Comparison of ENCODE assay signal across 8 mouse cellular contexts in the genomic region with DNA sequence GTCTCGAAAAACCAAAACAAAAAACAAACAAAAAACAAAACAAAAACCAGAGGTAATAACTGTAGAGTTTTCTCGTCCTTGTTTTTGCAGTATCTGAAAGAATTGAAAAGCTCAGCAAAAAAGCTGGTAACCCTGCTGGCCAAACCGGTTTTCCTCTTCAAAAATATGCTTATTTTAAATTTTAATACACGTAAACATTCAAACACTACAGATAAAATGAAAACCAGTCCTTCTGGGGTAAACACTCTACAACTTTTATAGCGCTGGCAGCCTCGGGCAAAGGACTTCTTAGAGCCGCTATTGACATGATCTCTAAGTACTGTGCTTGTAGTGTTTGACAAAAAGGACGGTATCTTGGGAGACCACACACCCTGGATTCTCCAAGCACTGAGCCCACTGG. TPM values are rescaled to one million over a fixed set of nuclear protein-coding genes. Genes with fewer than 3 reads are reported as not detected.
DNase-seq lines count a peak whose midpoint lies in the region; ATAC-seq and TF ChIP-seq lines count a peak whose summit lies in the region.

No protein-coding gene starts in this region.

- H3K9ac ChIP-seq in kidney, embryonic 15.5 days, result 0 out of 2 replicates have a peak overlapping the region, but pooled peaks have one; percentile 10
- H3K9ac ChIP-seq in intestine, embryonic 14.5 days (ENCODE audit: low read length), result peak overlapping the region; percentile 99
- H3K9ac ChIP-seq in midbrain, postnatal 0 days (replicated peaks; ENCODE audit: low read length, poor library complexity, severe bottlenecking), result no peak overlapping the region

- ATAC-seq in kidney, embryonic 15.5 days (replicated peaks; ENCODE audit: low FRiP score), result no peak
- ATAC-seq in intestine, embryonic 14.5 days (replicated peaks; ENCODE audit: low FRiP score, low TSS enrichment, low read depth), result no peak
- ATAC-seq in midbrain, postnatal 0 days (ENCODE audit: low FRiP score), result no peak

- peak overlapping the region; percentile 100 for H3K27ac ChIP-seq in kidney, embryonic 15.5 days
- H3K27ac ChIP-seq in cortical plate, adult 2 months (ENCODE audit: insufficient read depth, low read length), result no peak overlapping the region
- H3K27ac ChIP-seq in intestine, embryonic 14.5 days (ENCODE audit: low read depth), result peak overlapping the region; percentile 100; the same call in 1 of the 2 replicates
- peak overlapping the region; percentile 99 for H3K27ac ChIP-seq in midbrain, postnatal 0 days (ENCODE audit: low read depth, low read length)

- TF ChIP-seq CTCF in cortical plate, adult 2 months (IDR thresholded peaks at IDR 0.05; ENCODE audit: extremely low read depth, insufficient read depth, low read length), result no peak
- no peak for TF ChIP-seq CTCF in midbrain, postnatal 0 days (IDR thresholded peaks at IDR 0.05)

- H3K4me3 ChIP-seq in kidney, embryonic 15.5 days (replicated peaks), result peak overlapping the region; percentile 66; the same call in 1 of the 2 replicates
- H3K4me3 ChIP-seq in cortical plate, adult 2 months (ENCODE audit: insufficient read depth, low read length), result peak overlapping the region; percentile 60; the same call in 1 of the 2 replicates
- peak overlapping the region; percentile 65; the same call in 1 of the 2 replicates for H3K4me3 ChIP-seq in intestine, embryonic 14.5 days (ENCODE audit: low read depth, low read length)
- no peak overlapping the region for H3K4me3 ChIP-seq in midbrain, postnatal 0 days (ENCODE audit: low read depth, low read length)

- H3K27me3 ChIP-seq in kidney, embryonic 15.5 days, result no peaks in the 10 kb centered on the region
- H3K27me3 ChIP-seq in intestine, embryonic 14.5 days (replicated peaks; ENCODE audit: control insufficient read depth, insufficient read depth, low read length), result no peaks in the 10 kb centered on the region
- no peaks in the 10 kb centered on the region for H3K27me3 ChIP-seq in midbrain, postnatal 0 days (ENCODE audit: insufficient read depth, low read length)

- no peaks in the 10 kb centered on the region for H3K9me3 ChIP-seq in kidney, embryonic 15.5 days (replicated peaks)
- H3K9me3 ChIP-seq in intestine, embryonic 14.5 days (ENCODE audit: control insufficient read depth, low read length), result no peaks in the 10 kb centered on the region
- H3K9me3 ChIP-seq in midbrain, postnatal 0 days (ENCODE audit: low read length), result no peaks in the 10 kb centered on the region

- 58% methylated on average over 8 of the region's 8 CpGs for WGBS in kidney, embryonic 15.5 days
- 76% methylated on average over 8 of the region's 8 CpGs for WGBS in intestine, embryonic 14.5 days
- WGBS in midbrain, postnatal 0 days, result 78% methylated on average over 8 of the region's 8 CpGs

- no peak for TF ChIP-seq POLR2A in cortical plate, adult 2 months (IDR thresholded peaks at IDR 0.05; ENCODE audit: extremely low read depth, insufficient read depth, low read length)

- peak overlapping the region; percentile 84 for H3K4me2 ChIP-seq in kidney, embryonic 15.5 days
- H3K4me2 ChIP-seq in intestine, embryonic 14.5 days (ENCODE audit: low read length), result peak overlapping the region; percentile 76
- H3K4me2 ChIP-seq in midbrain, postnatal 0 days (ENCODE audit: low read depth, low read length, poor library complexity, severe bottlenecking), result 0 out of 2 replicates have a peak overlapping the region, but pooled peaks have one; percentile 82

- peaks cover 24% of the 10 kb centered on the region for H3K4me1 ChIP-seq in kidney, embryonic 15.5 days
- no peaks in the 10 kb centered on the region; the same call in 1 of the 2 replicates for H3K4me1 ChIP-seq in cortical plate, adult 2 months (ENCODE audit: control insufficient read depth, insufficient read depth, low read length)
- peaks cover 4% of the 10 kb centered on the region; the same call in 1 of the 2 replicates for H3K4me1 ChIP-seq in intestine, embryonic 14.5 days (replicated peaks; ENCODE audit: control insufficient read depth, insufficient read depth, low read length)
- H3K4me1 ChIP-seq in midbrain, postnatal 0 days (ENCODE audit: insufficient read depth, low read length), result no peaks in the 10 kb centered on the region

- peaks cover 12% of the 10 kb centered on the region for H3K36me3 ChIP-seq in kidney, embryonic 15.5 days
- peaks cover 15% of the 10 kb centered on the region for H3K36me3 ChIP-seq in intestine, embryonic 14.5 days (ENCODE audit: control insufficient read depth, insufficient read depth, low read length)
- 0 out of 2 replicates have a peak, but pooled peaks cover under 1% of the 10 kb centered on the region for H3K36me3 ChIP-seq in midbrain, postnatal 0 days (ENCODE audit: insufficient read depth, low read length)

- no peak for DNase-seq in kidney, postnatal 10 days
- no peak for DNase-seq in intestine, embryonic 14.5 days (ENCODE audit: low spot score)
- no peak for DNase-seq in midbrain, postnatal 0 days (ENCODE audit: low spot score)
- no peak for DNase-seq in thymus, postnatal 14 days
- no peak for DNase-seq in thymus, postnatal 0 days (ENCODE audit: low spot score)
- no peak for DNase-seq in adrenal gland, adult 2 months

RNA-seq across cellular contexts. Expression of gene Dis3l, which starts 0.6 kb away (rescaled TPM):
- 21.6 and 22.5 TPM in 2 replicates for polyA plus RNA-seq in kidney, embryonic 15.5 days (2015; fragmentation: Nextera tagmentation; extraction: Ambion mirVana)
- 25.4 and 26.2 TPM in 2 replicates for polyA plus RNA-seq in cortical plate, adult 2 months (2012; rRNA removed)
- 21.8 and 24.3 TPM in 2 replicates for polyA plus RNA-seq in intestine, embryonic 14.5 days (2014; fragmentation: Nextera tagmentation; extraction: Ambion mirVana)
- 18.5 and 22.5 TPM in 2 replicates for total RNA-seq in midbrain, postnatal 0 days (2014; rRNA removed)
- polyA plus RNA-seq in midbrain, postnatal 0 days (2015; fragmentation: Nextera tagmentation; extraction: Ambion mirVana), result 18.1 and 19.6 TPM in 2 replicates
- 13.0 and 14.8 TPM in 2 replicates for polyA plus RNA-seq in thymus, postnatal 0 days (2015; fragmentation: Nextera tagmentation; extraction: Ambion mirVana)
- 10 to 100 TPM; 21.7 to 22.4 TPM for total RNA-seq in adrenal gland, adult 2 months (2021)
- 42.8 and 47.8 TPM in 2 replicates for polyA plus RNA-seq in adrenal gland, adult 2 months (2012; rRNA removed)

RNA-seq across cellular contexts. Expression of gene Megf11, which starts 43.8 kb away (rescaled TPM):
- polyA plus RNA-seq in kidney, embryonic 15.5 days (2015; fragmentation: Nextera tagmentation; extraction: Ambion mirVana), result 3.9 and 4.0 TPM in 2 replicates
- polyA plus RNA-seq in cortical plate, adult 2 months (2012; rRNA removed), result 6.0 and 6.2 TPM in 2 replicates
- polyA plus RNA-seq in intestine, embryonic 14.5 days (2014; fragmentation: Nextera tagmentation; extraction: Ambion mirVana), result 1.1 and 1.4 TPM in 2 replicates
- 35.1 and 41.8 TPM in 2 replicates for total RNA-seq in midbrain, postnatal 0 days (2014; rRNA removed)
- 17.7 and 18.1 TPM in 2 replicates for polyA plus RNA-seq in midbrain, postnatal 0 days (2015; fragmentation: Nextera tagmentation; extraction: Ambion mirVana)
- 0.58 and 0.75 TPM in 2 replicates for polyA plus RNA-seq in thymus, postnatal 0 days (2015; fragmentation: Nextera tagmentation; extraction: Ambion mirVana)
- total RNA-seq in adrenal gland, adult 2 months (2021), result 1 to 10 TPM in 1 of 2 experiments, under 1 TPM in 1; 0.43 to 1.2 TPM
- polyA plus RNA-seq in adrenal gland, adult 2 months (2012; rRNA removed), result 1.2 and 1.7 TPM in 2 replicates
